Mouse (Mus musculus): Measurements from ENCODE around the gene Abhd12. TPM values are rescaled to one million over a fixed set of nuclear protein-coding genes. Genes with fewer than 3 reads are reported as not detected.
"Not testable (repeated sequence)": the region's sequence is repeated elsewhere in the genome, so short reads cannot be mapped to it uniquely, and the experiment has no call there.

Abhd12 gene
- 76.5 and 77.8 TPM in 2 replicates for polyA plus RNA-seq (2016; fragmentation: Nextera tagmentation; extraction: Ambion mirVana)

- H3K9ac ChIP-seq, result peak within 1 kb of the TSS; percentile 91
- peak within 1 kb of the TSS; percentile 79 for H3K27ac ChIP-seq
- peak within 1 kb of the TSS; percentile 93 for H3K4me3 ChIP-seq
- no peaks in the 10 kb centered on the region for H3K27me3 ChIP-seq (replicated peaks)
- peak; percentile 97 for ATAC-seq (ENCODE audit: low FRiP score, low read depth)
- no peaks in the 10 kb centered on the region for H3K9me3 ChIP-seq
- under 1% methylated on average over 72 of the region's 72 CpGs for WGBS
- H3K36me3 ChIP-seq, result no peaks in the 10 kb centered on the region
- H3K4me2 ChIP-seq (replicated peaks), result peak within 1 kb of the TSS; percentile 89
- H3K4me1 ChIP-seq, result peaks cover 19% of the 10 kb centered on the region
These were observed at the start of gene Abhd12 for GRCm38 (mm10) chr2:150904272-150904935. Gene Abhd12, minus strand, starts transcription at chr2:150904741.

GRCm38 (mm10) chr2:150951201-150951600 lies 46.7 kb upstream of the Abhd12 start:
- H3K27ac ChIP-seq, result no peak overlapping the region
- no peaks in the 10 kb centered on the region for H3K27me3 ChIP-seq (replicated peaks)
- 87% methylated on average over 2 of the region's 2 CpGs for WGBS
- H3K9me3 ChIP-seq, result no peaks in the 10 kb centered on the region
- H3K9ac ChIP-seq, result no peak overlapping the region
- no peak for ATAC-seq (ENCODE audit: low FRiP score, low read depth)
- H3K4me2 ChIP-seq (replicated peaks), result no peak overlapping the region
- no peaks in the 10 kb centered on the region for H3K4me1 ChIP-seq
- peaks cover 57% of the 10 kb centered on the region for H3K36me3 ChIP-seq
- H3K4me3 ChIP-seq, result no peak overlapping the region

- H3K4me1 ChIP-seq, result no peaks in the 10 kb centered on the region
These were observed 45.5 kb upstream of the Abhd12 start for GRCm38 (mm10) chr2:150950056-150950455.

GRCm38 (mm10) chr2:150949652-150950051 lies 45.1 kb upstream of the Abhd12 start:
- H3K4me1 ChIP-seq, result no peaks in the 10 kb centered on the region
- no peak overlapping the region for H3K4me3 ChIP-seq
- WGBS, result 95% methylated on average over 3 of the region's 3 CpGs
- no peaks in the 10 kb centered on the region for H3K27me3 ChIP-seq (replicated peaks)
- no peak overlapping the region for H3K9ac ChIP-seq
- H3K9me3 ChIP-seq, result no peaks in the 10 kb centered on the region
- no peak for ATAC-seq (ENCODE audit: low FRiP score, low read depth)
- H3K36me3 ChIP-seq, result peaks cover 48% of the 10 kb centered on the region
- no peak overlapping the region for H3K27ac ChIP-seq
- no peak overlapping the region for H3K4me2 ChIP-seq (replicated peaks)

More at GRCm38 (mm10) chr2:150950056-150950455, 45.5 kb upstream of the Abhd12 start:
- Histone ChIP-seq H3K36me3 (peaks cover 46% of the 10 kb centered on the region), H3K27me3 (replicated peaks) (no peaks in the 10 kb centered on the region), H3K4me2 (replicated peaks) (no peak overlapping the region), H3K4me3 (no peak overlapping the region), H3K9me3 (no peaks in the 10 kb centered on the region), H3K9ac (no peak overlapping the region), H3K27ac (no peak overlapping the region)
- no peak for ATAC-seq (ENCODE audit: low FRiP score, low read depth)
- 93% methylated on average over 6 of the region's 6 CpGs for WGBS

GRCm38 (mm10) chr2:150948786-150949185 lies 44.2 kb upstream of the Abhd12 start:
- no peak for ATAC-seq (ENCODE audit: low FRiP score, low read depth)
- 91% methylated on average over 5 of the region's 5 CpGs for WGBS
- Histone ChIP-seq H3K4me3 (no peak overlapping the region), H3K9ac (no peak overlapping the region), H3K4me1 (no peaks in the 10 kb centered on the region), H3K9me3 (no peaks in the 10 kb centered on the region), H3K27ac (no peak overlapping the region), H3K27me3 (replicated peaks) (no peaks in the 10 kb centered on the region), H3K36me3 (peaks cover 50% of the 10 kb centered on the region), H3K4me2 (replicated peaks) (no peak overlapping the region)

- H3K4me1 ChIP-seq; H3K9me3 ChIP-seq; H3K27me3 ChIP-seq (replicated peaks); H3K4me3 ChIP-seq; H3K9ac ChIP-seq; H3K27ac ChIP-seq; H3K4me2 ChIP-seq (replicated peaks); ATAC-seq (ENCODE audit: low FRiP score, low read depth): not testable (repeated sequence)
- peaks cover 54% of the 10 kb centered on the region for H3K36me3 ChIP-seq
- WGBS, result 96% methylated on average over 12 of the region's 12 CpGs
These were observed 43.5 kb upstream of the Abhd12 start for GRCm38 (mm10) chr2:150947880-150948611.

GRCm38 (mm10) chr2:150947341-150947740 lies 42.8 kb upstream of the Abhd12 start:
- not testable (repeated sequence) for H3K4me2 ChIP-seq (replicated peaks); H3K9ac ChIP-seq; H3K27me3 ChIP-seq (replicated peaks); ATAC-seq (ENCODE audit: low FRiP score, low read depth); H3K9me3 ChIP-seq; H3K4me3 ChIP-seq; H3K4me1 ChIP-seq; H3K27ac ChIP-seq
- WGBS, result 96% methylated on average over 5 of the region's 5 CpGs
- H3K36me3 ChIP-seq, result peaks cover 56% of the 10 kb centered on the region

GRCm38 (mm10) chr2:150944017-150944416 lies 39.5 kb upstream of the Abhd12 start:
- Histone ChIP-seq H3K4me3 (no peak overlapping the region), H3K4me1 (no peaks in the 10 kb centered on the region), H3K27me3 (replicated peaks) (no peaks in the 10 kb centered on the region), H3K27ac (no peak overlapping the region), H3K9me3 (no peaks in the 10 kb centered on the region), H3K9ac (no peak overlapping the region), H3K36me3 (peaks cover 44% of the 10 kb centered on the region), H3K4me2 (replicated peaks) (no peak overlapping the region)
- 89% methylated on average over 5 of the region's 5 CpGs for WGBS
- ATAC-seq (ENCODE audit: low FRiP score, low read depth), result no peak

GRCm38 (mm10) chr2:150934659-150935058 lies 30.1 kb upstream of the Abhd12 start:
- no peak overlapping the region for H3K4me3 ChIP-seq
- H3K4me2 ChIP-seq (replicated peaks), result no peak overlapping the region
- H3K36me3 ChIP-seq, result peaks cover 47% of the 10 kb centered on the region
- H3K27ac ChIP-seq, result no peak overlapping the region
- H3K4me1 ChIP-seq, result no peaks in the 10 kb centered on the region
- H3K9ac ChIP-seq, result no peak overlapping the region
- ATAC-seq (ENCODE audit: low FRiP score, low read depth), result no peak
- H3K27me3 ChIP-seq (replicated peaks), result no peaks in the 10 kb centered on the region
- H3K9me3 ChIP-seq, result no peaks in the 10 kb centered on the region
- WGBS, result 93% methylated on average over 4 of the region's 4 CpGs

GRCm38 (mm10) chr2:150933482-150933881 lies 28.9 kb upstream of the Abhd12 start:
- Histone ChIP-seq H3K27me3 (replicated peaks) (no peaks in the 10 kb centered on the region), H3K4me1 (no peaks in the 10 kb centered on the region), H3K9ac (no peak overlapping the region), H3K4me3 (no peak overlapping the region), H3K9me3 (no peaks in the 10 kb centered on the region), H3K36me3 (peaks cover 45% of the 10 kb centered on the region), H3K27ac (no peak overlapping the region), H3K4me2 (replicated peaks) (no peak overlapping the region)
- ATAC-seq (ENCODE audit: low FRiP score, low read depth), result no peak
- WGBS, result 81% methylated on average over 19 of the region's 19 CpGs

- Histone ChIP-seq H3K9me3 (no peaks in the 10 kb centered on the region), H3K4me2 (replicated peaks) (no peak overlapping the region), H3K36me3 (peaks cover 33% of the 10 kb centered on the region), H3K27me3 (replicated peaks) (no peaks in the 10 kb centered on the region), H3K9ac (no peak overlapping the region), H3K4me1 (no peaks in the 10 kb centered on the region), H3K4me3 (no peak overlapping the region), H3K27ac (no peak overlapping the region)
- ATAC-seq (ENCODE audit: low FRiP score, low read depth), result no peak
- 72% methylated on average over 3 of the region's 3 CpGs for WGBS
These were observed 26.3 kb upstream of the Abhd12 start for GRCm38 (mm10) chr2:150930806-150931205.

- ATAC-seq (ENCODE audit: low FRiP score, low read depth), result no peak
- 85% methylated on average over 6 of the region's 6 CpGs for WGBS
- H3K4me1 ChIP-seq, result no peaks in the 10 kb centered on the region
These were observed 24.6 kb upstream of the Abhd12 start for GRCm38 (mm10) chr2:150929156-150929555.

More at GRCm38 (mm10) chr2:150929156-150929555, 24.6 kb upstream of the Abhd12 start:
- Histone ChIP-seq H3K36me3 (peaks cover 26% of the 10 kb centered on the region), H3K9ac (no peak overlapping the region), H3K27ac (no peak overlapping the region), H3K9me3 (no peaks in the 10 kb centered on the region), H3K4me2 (replicated peaks) (no peak overlapping the region), H3K4me3 (no peak overlapping the region), H3K27me3 (replicated peaks) (no peaks in the 10 kb centered on the region)
